Mouse (Mus musculus): ENCODE results near the gene Tie1. TPM values are rescaled to one million over a fixed set of nuclear protein-coding genes. Genes with fewer than 3 reads are reported as not detected.

Tie1 gene
- total and polyA plus RNA-seq, 2 experiments from 2014 or later: 9.9 to 17.2 TPM

- H3K36me3 ChIP-seq (ENCODE audit: insufficient read depth, low read length): no peaks in the 10 kb centered on the region
- TF ChIP-seq CTCF (IDR thresholded peaks at IDR 0.05): no peak
- WGBS: 63% methylated on average over 9 of the region's 9 CpGs
- no peak overlapping the region for H3K4me2 ChIP-seq (ENCODE audit: low read depth, low read length, poor library complexity, severe bottlenecking)
- no peaks in the 10 kb centered on the region for H3K27me3 ChIP-seq (ENCODE audit: insufficient read depth, low read length)
- no peak overlapping the region for H3K27ac ChIP-seq (ENCODE audit: low read depth, low read length)
- no peak overlapping the region for H3K9ac ChIP-seq (replicated peaks; ENCODE audit: low read length, poor library complexity, severe bottlenecking)
- H3K4me1 ChIP-seq (ENCODE audit: insufficient read depth, low read length): no peaks in the 10 kb centered on the region
- ATAC-seq (ENCODE audit: low FRiP score) (no peak), DNase-seq (ENCODE audit: low spot score) (no peak)
- no peaks in the 10 kb centered on the region for H3K9me3 ChIP-seq (ENCODE audit: low read length)
- H3K4me3 ChIP-seq (ENCODE audit: low read depth, low read length): no peak overlapping the region
Observed at GRCm38 (mm10) chr4:118500792-118501191, 10.9 kb upstream of the Tie1 start.

GRCm38 (mm10) chr4:118500171-118500724 lies 10.4 kb upstream of the Tie1 start:
- Histone ChIP-seq H3K4me2 (ENCODE audit: low read depth, low read length, poor library complexity, severe bottlenecking) (no peak overlapping the region), H3K4me1 (ENCODE audit: insufficient read depth, low read length) (no peaks in the 10 kb centered on the region), H3K27ac (ENCODE audit: low read depth, low read length) (no peak overlapping the region), H3K36me3 (ENCODE audit: insufficient read depth, low read length) (no peaks in the 10 kb centered on the region), H3K9me3 (ENCODE audit: low read length) (no peaks in the 10 kb centered on the region), H3K9ac (replicated peaks; ENCODE audit: low read length, poor library complexity, severe bottlenecking) (no peak overlapping the region), H3K4me3 (ENCODE audit: low read depth, low read length) (no peak overlapping the region), H3K27me3 (ENCODE audit: insufficient read depth, low read length) (no peaks in the 10 kb centered on the region)
- ATAC-seq (ENCODE audit: low FRiP score): no peak
- 60% methylated on average over 6 of the region's 6 CpGs for WGBS
- TF ChIP-seq CTCF (IDR thresholded peaks at IDR 0.05): no peak
- no peak for DNase-seq (ENCODE audit: low spot score)

GRCm38 (mm10) chr4:118490461-118490860 lies 600 bp upstream of the Tie1 start:
- H3K9me3 ChIP-seq (ENCODE audit: low read length): no peaks in the 10 kb centered on the region
- no peak for DNase-seq (ENCODE audit: low spot score)
- H3K27ac ChIP-seq (ENCODE audit: low read depth, low read length): no peak overlapping the region
- no peaks in the 10 kb centered on the region for H3K36me3 ChIP-seq (ENCODE audit: insufficient read depth, low read length)
- no peaks in the 10 kb centered on the region for H3K27me3 ChIP-seq (ENCODE audit: insufficient read depth, low read length)
- 95% methylated on average over 10 of the region's 10 CpGs for WGBS
- H3K4me1 ChIP-seq (ENCODE audit: insufficient read depth, low read length): no peaks in the 10 kb centered on the region
- TF ChIP-seq CTCF (IDR thresholded peaks at IDR 0.05): no peak
- no peak overlapping the region for H3K4me3 ChIP-seq (ENCODE audit: low read depth, low read length)
- no peak for ATAC-seq (ENCODE audit: low FRiP score)
- H3K4me2 ChIP-seq (ENCODE audit: low read depth, low read length, poor library complexity, severe bottlenecking): no peak overlapping the region
- no peak overlapping the region for H3K9ac ChIP-seq (replicated peaks; ENCODE audit: low read length, poor library complexity, severe bottlenecking)

GRCm38 (mm10) chr4:118476773-118477530 lies 12.9 kb downstream of the Tie1 start:
- H3K4me2 ChIP-seq (ENCODE audit: low read depth, low read length, poor library complexity, severe bottlenecking): no peak overlapping the region
- TF ChIP-seq CTCF (IDR thresholded peaks at IDR 0.05): no peak
- H3K9me3 ChIP-seq (ENCODE audit: low read length): no peaks in the 10 kb centered on the region
- no peak overlapping the region for H3K4me3 ChIP-seq (ENCODE audit: low read depth, low read length)
- no peak for ATAC-seq (ENCODE audit: low FRiP score)
- H3K9ac ChIP-seq (replicated peaks; ENCODE audit: low read length, poor library complexity, severe bottlenecking): no peak overlapping the region
- WGBS: 43% methylated on average over 15 of the region's 15 CpGs
- no peaks in the 10 kb centered on the region for H3K36me3 ChIP-seq (ENCODE audit: insufficient read depth, low read length)
- H3K27ac ChIP-seq (ENCODE audit: low read depth, low read length): no peak overlapping the region
- H3K27me3 ChIP-seq (ENCODE audit: insufficient read depth, low read length): no peaks in the 10 kb centered on the region
- no peak for DNase-seq (ENCODE audit: low spot score)
- H3K4me1 ChIP-seq (ENCODE audit: insufficient read depth, low read length): no peaks in the 10 kb centered on the region

- Histone ChIP-seq H3K4me3 (ENCODE audit: low read depth, low read length) (no peak overlapping the region), H3K36me3 (ENCODE audit: insufficient read depth, low read length) (no peaks in the 10 kb centered on the region), H3K4me1 (ENCODE audit: insufficient read depth, low read length) (no peaks in the 10 kb centered on the region), H3K9me3 (ENCODE audit: low read length) (no peaks in the 10 kb centered on the region), H3K4me2 (ENCODE audit: low read depth, low read length, poor library complexity, severe bottlenecking) (no peak overlapping the region), H3K9ac (replicated peaks; ENCODE audit: low read length, poor library complexity, severe bottlenecking) (no peak overlapping the region), H3K27ac (ENCODE audit: low read depth, low read length) (no peak overlapping the region), H3K27me3 (ENCODE audit: insufficient read depth, low read length) (no peaks in the 10 kb centered on the region)
- WGBS: 95% methylated on average over 11 of the region's 11 CpGs
- TF ChIP-seq CTCF (IDR thresholded peaks at IDR 0.05): no peak
- no peak for DNase-seq (ENCODE audit: low spot score)
- no peak for ATAC-seq (ENCODE audit: low FRiP score)
Observed at GRCm38 (mm10) chr4:118472687-118473086, 17.2 kb downstream of the Tie1 start.

- Histone ChIP-seq H3K4me2 (ENCODE audit: low read depth, low read length, poor library complexity, severe bottlenecking) (no peak overlapping the region), H3K27me3 (ENCODE audit: insufficient read depth, low read length) (no peaks in the 10 kb centered on the region), H3K36me3 (ENCODE audit: insufficient read depth, low read length) (no peaks in the 10 kb centered on the region), H3K9me3 (ENCODE audit: low read length) (no peaks in the 10 kb centered on the region), H3K9ac (replicated peaks; ENCODE audit: low read length, poor library complexity, severe bottlenecking) (no peak overlapping the region), H3K4me1 (ENCODE audit: insufficient read depth, low read length) (no peaks in the 10 kb centered on the region), H3K27ac (ENCODE audit: low read depth, low read length) (no peak overlapping the region), H3K4me3 (ENCODE audit: low read depth, low read length) (no peak overlapping the region)
- TF ChIP-seq CTCF (IDR thresholded peaks at IDR 0.05): no peak
- 86% methylated on average over 6 of the region's 6 CpGs for WGBS
- DNase-seq (ENCODE audit: low spot score) (no peak), ATAC-seq (ENCODE audit: low FRiP score) (no peak)
Observed at GRCm38 (mm10) chr4:118471281-118471680, 18.6 kb downstream of the Tie1 start.

Measured in midbrain, postnatal 0 days (tissue).